Mouse (Mus musculus) heart, embryonic 15.5 days (tissue): ENCODE results near the gene Zfp853. TPM values are rescaled to one million over a fixed set of nuclear protein-coding genes. Genes with fewer than 3 reads are reported as not detected.

Experiments
- ATAC-seq: fragments of 200-750 bp; cut with Nextera tagmentation; replicated peaks from 2 replicates; pipeline ENCODE4 v1.8.0; 2017; ENCODE audit warnings: low read depth, moderate TSS enrichment; ENCODE audit not compliant: insufficient number of reproducible peaks, insufficient read depth, low FRiP score
- H3K27ac ChIP-seq: fragments of 300-500 bp; sonication (generic); 2 replicates; pipeline ENCODE4 v1.5.1; 2015; ENCODE audit warnings: mild to moderate bottlenecking, inconsistent platforms
- H3K27me3 ChIP-seq: fragments of 300-500 bp; sonication (generic); 2 replicates; pipeline ENCODE4 v1.6.1; 2015; ENCODE audit warnings: inconsistent platforms
- H3K36me3 ChIP-seq: fragments of 300-500 bp; sonication (generic); 2 replicates; pipeline ENCODE4 v1.6.1; 2015; ENCODE audit warnings: mild to moderate bottlenecking, inconsistent platforms
- H3K4me1 ChIP-seq: fragments of 300-500 bp; sonication (generic); replicated peaks from 2 replicates; pipeline ENCODE4 v1.6.1; 2015; ENCODE audit warnings: inconsistent platforms
- H3K4me2 ChIP-seq: fragments of 300-500 bp; sonication (generic); 2 replicates; pipeline ENCODE4 v1.6.1; 2015; ENCODE audit warnings: inconsistent platforms, mild to moderate bottlenecking, moderate library complexity
- H3K4me3 ChIP-seq: fragments of 300-500 bp; sonication (generic); 2 replicates; pipeline ENCODE4 v1.5.1; 2015; ENCODE audit warnings: mild to moderate bottlenecking, inconsistent platforms
- H3K9ac ChIP-seq: fragments of 300-500 bp; sonication (generic); 2 replicates; pipeline ENCODE4 v1.6.1; 2015; ENCODE audit warnings: mild to moderate bottlenecking, inconsistent platforms
- H3K9me3 ChIP-seq: fragments of 300-500 bp; sonication (generic); replicated peaks from 2 replicates; pipeline ENCODE4 v1.6.1; 2016; ENCODE audit warnings: inconsistent platforms
- WGBS: fragments of 180-500 bp; shearing (Covaris S2); methylation state at CpG from one replicate; pipeline ENCODE4 v1.1.7; 2015; ENCODE audit warnings: mixed read lengths; 5-methylcytosine and 5-hydroxymethylcytosine counted together
- polyA plus RNA-seq: library from polyadenylated mRNA; unstranded; fragments of >200 nt; fragmentation: Nextera tagmentation; extraction: Ambion mirVana; gene quantifications from 2 replicates; pipeline ENCODE4 v1.2.1, GENCODE M21; 2015

Zfp853 gene
- polyA plus RNA-seq, 1 experiment from 2014 or later: not detected

DNA sequence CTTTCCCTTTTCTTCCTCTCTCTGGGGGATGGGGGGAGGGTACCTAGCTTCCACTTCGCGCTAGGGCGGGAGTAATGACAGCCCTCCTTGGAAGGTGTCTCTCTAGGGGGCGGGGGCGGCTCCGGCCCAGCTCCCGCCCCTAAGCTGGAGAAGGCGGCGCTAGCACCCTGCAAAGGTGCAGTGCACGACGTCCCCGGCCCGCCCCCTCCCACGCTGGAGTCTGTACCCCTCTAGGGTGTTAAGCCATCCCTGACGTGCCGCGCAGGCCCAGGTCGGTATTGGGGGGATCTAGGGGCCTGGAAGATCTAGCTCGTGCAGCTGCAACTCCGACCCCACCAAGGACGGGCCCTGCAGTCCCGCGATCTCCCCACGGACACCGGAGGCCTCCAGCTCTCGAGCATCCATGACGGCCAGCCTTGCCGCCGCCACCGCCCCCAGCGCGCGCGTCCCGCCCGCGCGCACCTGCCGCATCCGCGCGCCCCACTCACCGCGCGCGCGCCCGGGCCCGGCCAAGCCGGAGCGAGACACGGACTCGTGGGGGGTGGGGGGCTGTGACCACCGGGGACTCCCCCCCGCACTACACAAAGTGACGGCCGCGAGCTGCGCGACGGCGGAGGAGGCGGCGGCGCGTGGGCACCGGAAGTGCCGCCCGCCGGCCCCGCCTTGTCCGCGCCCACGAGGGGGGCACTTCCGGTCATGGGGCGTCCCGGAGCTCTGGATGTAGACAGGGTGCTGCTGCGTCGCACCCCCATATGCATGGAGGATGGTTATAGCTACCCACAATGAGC is 23.9 kb downstream of the Zfp853 start, which contains the start of gene Zfp316:
Gene Zfp316, minus strand, starts transcription at position 660 of the 788 bp plus-strand sequence.
- Histone ChIP-seq H3K4me1 (peaks cover 21% of the 10 kb centered on the region), H3K4me3 (peak within 1 kb of the TSS; percentile 98), H3K36me3 (no peaks in the 10 kb centered on the region), H3K4me2 (peak within 1 kb of the TSS; percentile 97), H3K27me3 (0 out of 2 replicates have a peak, but pooled peaks cover 2% of the 10 kb centered on the region), H3K9me3 (no peaks in the 10 kb centered on the region), H3K9ac (peak within 1 kb of the TSS; percentile 97), H3K27ac (peak within 1 kb of the TSS; percentile 84)
- peak; percentile 79 for ATAC-seq
- under 1% methylated on average over 73 of the region's 79 CpGs for WGBS

DNA sequence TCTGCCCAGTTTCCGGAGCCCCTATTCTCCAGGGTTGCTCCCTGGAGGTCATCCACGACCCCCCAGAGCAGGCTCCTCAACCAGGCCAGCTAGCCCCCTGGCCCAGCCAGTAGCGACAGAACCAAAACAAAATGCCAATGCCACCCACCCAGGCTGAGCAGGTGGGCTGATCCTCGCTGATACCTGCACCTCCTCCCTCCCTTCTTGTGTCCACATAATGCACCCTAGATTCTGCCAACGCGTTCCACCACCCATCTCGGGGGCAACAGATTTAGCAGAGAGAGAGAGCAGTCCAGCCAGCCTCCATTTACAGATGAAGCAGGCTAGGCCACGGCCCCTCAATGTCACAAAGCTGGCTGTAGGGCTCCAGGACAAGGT is 24.4 kb downstream of the Zfp853 start:
- peak overlapping the region; percentile 97 for H3K9ac ChIP-seq
- H3K27me3 ChIP-seq: no peaks in the 10 kb centered on the region
- peak overlapping the region; percentile 97 for H3K4me2 ChIP-seq
- WGBS: 31% methylated on average over 8 of the region's 8 CpGs
- peaks cover 21% of the 10 kb centered on the region for H3K4me1 ChIP-seq
- peak overlapping the region; percentile 98 for H3K4me3 ChIP-seq
- ATAC-seq: no peak
- 0 out of 2 replicates have a peak, but pooled peaks cover 2% of the 10 kb centered on the region for H3K36me3 ChIP-seq
- no peaks in the 10 kb centered on the region for H3K9me3 ChIP-seq
- H3K27ac ChIP-seq: peak overlapping the region; percentile 84; the same call in 1 of the 2 replicates

DNA sequence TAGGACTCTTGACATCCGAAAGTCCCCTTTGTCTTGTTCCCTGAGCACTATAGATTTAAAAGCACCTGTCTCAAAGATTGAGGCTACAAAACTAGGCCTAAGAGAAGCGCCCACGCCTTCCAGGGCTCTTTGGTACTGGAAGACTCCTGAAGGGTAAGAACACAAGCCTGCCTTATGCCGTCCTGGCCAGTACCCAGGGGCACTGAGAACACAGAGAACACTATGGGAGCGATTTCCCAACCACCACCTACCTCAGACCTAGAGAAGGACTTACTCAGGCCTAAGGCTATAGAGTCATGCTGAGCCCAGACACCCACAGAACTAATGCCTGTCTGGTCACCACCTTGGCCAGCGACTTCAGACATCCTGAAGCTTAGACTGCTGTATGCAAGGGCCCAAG is 26.6 kb downstream of the Zfp853 start:
- 88% methylated on average over 6 of the region's 6 CpGs for WGBS
- Histone ChIP-seq H3K27me3 (no peaks in the 10 kb centered on the region), H3K4me2 (no peak overlapping the region), H3K9ac (no peak overlapping the region), H3K36me3 (peaks cover 21% of the 10 kb centered on the region), H3K4me1 (peaks cover 21% of the 10 kb centered on the region), H3K4me3 (no peak overlapping the region), H3K9me3 (no peaks in the 10 kb centered on the region), H3K27ac (no peak overlapping the region)
- ATAC-seq: no peak

DNA sequence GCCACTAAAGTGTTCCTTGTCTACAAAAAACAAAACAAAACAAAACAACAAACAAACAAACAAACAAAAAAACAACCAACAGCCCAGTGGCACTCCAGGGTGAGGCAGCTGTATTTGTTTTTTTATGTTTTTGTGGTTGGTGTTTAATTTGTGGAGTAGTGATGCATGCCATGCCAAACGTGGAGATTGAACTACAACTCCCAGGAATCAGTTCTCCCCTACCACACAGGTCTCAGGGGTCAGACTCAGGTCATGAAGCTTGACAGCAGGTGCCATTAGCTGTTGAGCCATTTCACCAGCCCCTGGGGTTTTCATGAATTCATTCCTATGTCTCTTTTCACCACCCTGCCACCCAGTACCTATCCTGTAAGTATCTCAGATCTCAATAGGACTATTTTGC is 28.0 kb downstream of the Zfp853 start:
- no peaks in the 10 kb centered on the region for H3K27me3 ChIP-seq
- H3K9me3 ChIP-seq: no peaks in the 10 kb centered on the region
- 44% methylated on average over 1 of the region's 1 CpGs for WGBS
- H3K4me1 ChIP-seq: peaks cover 14% of the 10 kb centered on the region
- no peak overlapping the region for H3K9ac ChIP-seq
- no peak for ATAC-seq
- no peak overlapping the region for H3K27ac ChIP-seq
- peaks cover 26% of the 10 kb centered on the region for H3K36me3 ChIP-seq
- no peak overlapping the region for H3K4me2 ChIP-seq
- no peak overlapping the region for H3K4me3 ChIP-seq

DNA sequence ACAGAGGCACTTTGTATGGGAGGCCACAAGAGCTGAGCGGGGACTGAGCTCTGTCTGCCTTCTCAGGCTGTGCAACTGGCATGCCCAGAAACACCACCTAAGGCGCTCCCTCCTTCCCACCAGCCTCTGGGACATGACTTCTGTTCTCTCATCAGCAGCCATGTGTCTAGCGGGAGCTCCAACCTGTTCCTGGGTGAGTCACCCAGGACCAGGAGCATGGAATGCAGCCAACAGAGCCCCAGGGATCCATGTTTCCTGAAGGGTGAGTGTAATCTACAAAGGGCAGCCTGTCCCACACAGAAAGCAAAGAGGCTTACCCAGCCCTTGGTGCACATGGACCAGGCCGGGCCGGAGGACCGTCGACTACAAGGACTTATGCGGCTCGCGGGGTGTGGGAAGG is 28.7 kb downstream of the Zfp853 start:
- Histone ChIP-seq H3K27me3 (peaks cover 1% of the 10 kb centered on the region; the same call in 1 of the 2 replicates), H3K4me2 (no peak overlapping the region), H3K36me3 (peaks cover 26% of the 10 kb centered on the region), H3K9ac (no peak overlapping the region), H3K4me3 (no peak overlapping the region), H3K9me3 (no peaks in the 10 kb centered on the region), H3K27ac (no peak overlapping the region), H3K4me1 (peaks cover 9% of the 10 kb centered on the region)
- WGBS: 83% methylated on average over 10 of the region's 10 CpGs
- no peak for ATAC-seq

DNA sequence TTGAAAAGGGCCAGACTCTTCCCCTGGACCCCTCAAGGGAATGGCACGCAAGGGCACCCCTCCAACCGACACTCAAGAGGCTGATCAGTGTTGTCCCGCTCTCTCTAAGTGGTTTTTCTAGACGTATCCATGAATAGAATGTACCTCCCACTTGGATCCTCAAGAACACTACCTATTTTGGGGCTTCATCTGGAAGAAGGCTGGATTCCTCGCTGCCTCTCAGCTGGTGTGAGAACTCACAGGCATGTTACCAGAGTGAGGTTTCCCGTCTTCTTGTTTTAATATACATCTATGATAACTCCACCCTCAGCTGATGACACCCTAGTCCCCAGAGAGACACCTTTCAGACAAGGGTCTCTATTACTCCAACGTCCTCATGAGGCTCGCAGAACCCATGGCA is 31.8 kb downstream of the Zfp853 start:
- Histone ChIP-seq H3K27me3 (peaks cover 27% of the 10 kb centered on the region), H3K36me3 (peaks cover 26% of the 10 kb centered on the region), H3K9ac (no peak overlapping the region), H3K4me1 (no peaks in the 10 kb centered on the region), H3K9me3 (no peaks in the 10 kb centered on the region), H3K4me2 (no peak overlapping the region), H3K4me3 (no peak overlapping the region), H3K27ac (no peak overlapping the region)
- 84% methylated on average over 8 of the region's 8 CpGs for WGBS
- no peak for ATAC-seq

DNA sequence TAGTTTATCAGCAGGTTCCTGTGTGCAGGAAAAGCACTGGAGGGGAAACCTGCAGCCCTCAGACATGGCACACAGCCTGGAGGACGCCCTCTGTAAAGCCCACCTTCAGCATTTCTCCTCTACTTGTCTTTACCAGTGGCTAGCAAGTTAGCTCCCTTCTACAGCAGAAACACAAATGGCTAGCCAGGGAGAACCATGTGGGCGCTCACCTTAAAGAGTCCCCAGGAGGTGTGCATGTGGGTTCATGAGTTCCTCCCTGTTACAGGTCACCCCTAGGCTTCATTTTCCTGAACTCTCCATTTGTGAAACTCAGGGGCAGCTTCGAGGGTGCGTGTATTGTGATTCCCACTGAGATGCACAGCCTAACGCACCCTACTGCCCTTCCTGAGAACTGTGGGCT is 37.6 kb downstream of the Zfp853 start:
- Histone ChIP-seq H3K9me3 (no peaks in the 10 kb centered on the region), H3K27ac (no peak overlapping the region), H3K4me1 (peaks cover 25% of the 10 kb centered on the region), H3K27me3 (peaks cover 85% of the 10 kb centered on the region), H3K9ac (no peak overlapping the region), H3K4me2 (no peak overlapping the region), H3K4me3 (no peak overlapping the region), H3K36me3 (peaks cover 11% of the 10 kb centered on the region)
- no peak for ATAC-seq
- 91% methylated on average over 5 of the region's 5 CpGs for WGBS

DNA sequence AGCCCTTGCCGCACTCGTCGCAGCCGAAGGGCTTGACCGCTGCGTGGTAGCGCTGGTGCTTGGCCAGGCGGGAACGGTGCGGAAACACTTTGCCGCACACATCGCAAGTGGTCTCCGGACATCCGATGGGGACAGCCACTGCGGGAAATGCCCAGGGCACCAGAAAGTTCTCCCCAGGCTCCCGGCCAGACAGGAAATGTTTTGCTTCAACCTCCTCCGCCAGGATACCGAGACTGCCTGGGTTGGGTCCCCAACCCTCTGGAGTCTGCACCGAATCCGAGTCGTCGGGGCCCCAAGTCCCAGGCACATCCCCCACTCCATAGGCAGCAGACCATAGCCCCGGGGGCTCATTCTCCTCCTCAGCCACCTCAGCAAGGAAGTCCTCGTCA is 38.3 kb downstream of the Zfp853 start:
- H3K4me2 ChIP-seq: no peak overlapping the region
- no peak overlapping the region for H3K27ac ChIP-seq
- H3K9me3 ChIP-seq: no peaks in the 10 kb centered on the region
- H3K4me1 ChIP-seq: peaks cover 25% of the 10 kb centered on the region
- WGBS: 37% methylated on average over 24 of the region's 24 CpGs
- ATAC-seq: no peak
- H3K27me3 ChIP-seq: peaks cover 89% of the 10 kb centered on the region
- peak overlapping the region; percentile 47; the same call in 1 of the 2 replicates for H3K4me3 ChIP-seq
- H3K36me3 ChIP-seq: peaks cover 11% of the 10 kb centered on the region
- no peak overlapping the region for H3K9ac ChIP-seq

DNA sequence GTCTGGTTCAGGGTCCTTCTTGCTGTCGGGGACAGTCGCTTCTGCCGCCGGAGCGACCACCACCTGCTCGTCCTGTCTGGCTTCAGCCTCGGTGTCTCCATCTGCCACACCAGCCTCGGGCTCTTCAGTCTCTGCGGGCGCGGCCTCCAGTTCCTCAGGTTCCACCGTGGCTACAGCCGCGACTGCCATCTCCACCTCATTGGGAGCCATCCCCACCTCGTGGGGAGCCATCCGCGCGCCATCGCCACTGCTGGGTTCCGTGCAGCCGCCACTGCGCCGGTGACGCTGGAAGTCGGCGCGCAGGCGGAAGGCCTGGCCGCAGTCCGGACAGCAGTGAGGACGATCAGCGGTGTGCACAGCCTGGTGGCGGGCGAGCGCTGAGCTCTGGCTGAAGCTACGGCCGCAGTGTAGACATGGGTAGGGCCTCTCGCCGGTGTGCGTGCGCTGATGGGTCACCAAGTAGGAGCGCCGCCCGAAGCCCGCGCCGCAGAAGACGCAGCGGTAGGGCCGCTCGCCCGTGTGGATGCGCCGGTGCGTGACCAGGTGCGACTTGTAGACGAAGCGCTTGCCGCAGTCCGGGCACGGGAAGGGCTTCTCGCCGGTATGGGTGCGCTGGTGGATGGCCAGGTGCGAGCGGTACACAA is 38.8 kb downstream of the Zfp853 start:
- H3K4me3 ChIP-seq: peak overlapping the region; percentile 47
- H3K4me1 ChIP-seq: peaks cover 25% of the 10 kb centered on the region
- H3K9ac ChIP-seq: no peak overlapping the region
- peak overlapping the region; percentile 79 for H3K4me2 ChIP-seq
- WGBS: 19% methylated on average over 66 of the region's 66 CpGs
- 0 out of 2 replicates have a peak, but pooled peaks have one; percentile 10 for ATAC-seq
- H3K9me3 ChIP-seq: no peaks in the 10 kb centered on the region
- no peak overlapping the region for H3K27ac ChIP-seq
- H3K27me3 ChIP-seq: peaks cover 87% of the 10 kb centered on the region
- peaks cover 11% of the 10 kb centered on the region; the same call in 1 of the 2 replicates for H3K36me3 ChIP-seq

DNA sequence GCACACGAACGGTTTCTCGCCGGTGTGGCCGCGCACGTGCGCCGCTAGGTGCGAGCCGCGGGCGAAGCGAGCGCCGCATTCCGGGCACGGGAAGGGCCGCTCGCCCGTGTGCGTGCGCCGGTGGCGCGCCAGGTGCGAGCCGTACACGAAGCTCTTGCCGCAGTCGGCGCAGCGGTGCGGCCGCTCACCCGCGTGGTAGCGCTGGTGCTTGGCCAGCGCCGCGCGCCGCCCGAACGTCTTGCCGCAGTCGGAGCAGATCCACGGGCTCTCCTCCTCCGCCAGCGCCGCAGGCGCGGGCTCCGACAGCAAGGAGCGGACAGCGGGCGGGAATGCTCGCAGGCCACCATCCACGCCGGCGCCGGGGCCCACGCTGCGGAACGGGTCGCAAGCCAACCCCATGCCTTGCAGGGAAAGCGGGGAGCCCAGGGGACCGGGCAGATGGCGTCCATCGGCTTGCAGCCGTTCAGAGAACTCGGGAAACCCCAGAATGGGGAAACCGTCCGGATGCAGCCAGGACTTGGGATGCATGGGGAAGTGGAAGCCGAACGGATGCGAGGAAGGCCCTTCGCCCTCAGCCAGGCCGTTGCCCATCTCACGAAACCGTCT is 39.4 kb downstream of the Zfp853 start:
- Histone ChIP-seq H3K4me2 (peak overlapping the region; percentile 79), H3K36me3 (peaks cover 11% of the 10 kb centered on the region; the same call in 1 of the 2 replicates), H3K9me3 (no peaks in the 10 kb centered on the region), H3K27ac (no peak overlapping the region), H3K4me3 (peak overlapping the region; percentile 47), H3K27me3 (peaks cover 86% of the 10 kb centered on the region), H3K4me1 (peaks cover 25% of the 10 kb centered on the region), H3K9ac (peak overlapping the region; percentile 15; the same call in 1 of the 2 replicates)
- 8% methylated on average over 74 of the region's 81 CpGs for WGBS
- no peak for ATAC-seq

DNA sequence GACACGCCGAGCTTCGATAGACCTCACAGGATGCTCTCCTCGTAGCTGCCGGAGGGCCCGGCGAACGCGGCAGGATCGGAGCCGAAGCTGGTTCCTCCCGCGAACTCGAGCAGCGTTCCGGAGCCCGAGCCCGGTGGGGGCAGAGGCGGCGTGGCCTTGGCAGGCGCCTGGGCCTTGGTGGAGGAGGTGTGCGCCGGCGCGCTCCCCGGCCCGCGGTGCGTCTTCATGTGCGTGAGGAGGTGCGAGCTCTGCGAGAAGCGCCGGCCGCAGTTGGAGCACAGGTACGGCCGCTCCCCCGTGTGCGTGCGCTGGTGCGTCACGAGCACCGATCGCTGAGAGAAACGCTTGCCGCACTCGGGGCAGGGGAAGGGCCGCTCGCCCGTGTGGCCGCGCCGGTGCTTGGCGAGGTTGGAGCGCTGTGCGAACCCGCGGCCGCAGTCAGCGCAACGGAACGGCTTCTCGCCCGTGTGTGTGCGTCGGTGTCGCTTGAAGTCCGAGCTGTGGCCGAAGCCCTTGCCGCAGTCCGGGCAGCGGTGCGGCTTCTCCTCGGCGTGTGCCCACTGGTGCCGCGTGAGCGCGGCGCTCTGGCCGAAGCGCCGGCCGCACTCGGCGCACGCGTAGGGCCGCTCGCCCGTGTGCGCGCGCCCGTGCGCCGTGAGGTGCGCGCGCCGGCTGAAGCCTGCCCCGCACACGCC is 40.1 kb downstream of the Zfp853 start:
- peak overlapping the region; percentile 15; the same call in 1 of the 2 replicates for H3K9ac ChIP-seq
- H3K9me3 ChIP-seq: no peaks in the 10 kb centered on the region
- ATAC-seq: no peak
- no peak overlapping the region for H3K27ac ChIP-seq
- WGBS: 7% methylated on average over 103 of the region's 103 CpGs
- H3K4me1 ChIP-seq: peaks cover 25% of the 10 kb centered on the region
- peaks cover 11% of the 10 kb centered on the region; the same call in 1 of the 2 replicates for H3K36me3 ChIP-seq
- H3K27me3 ChIP-seq: peaks cover 79% of the 10 kb centered on the region
- H3K4me2 ChIP-seq: peak overlapping the region; percentile 79
- H3K4me3 ChIP-seq: peak overlapping the region; percentile 47
